Mouse (Mus musculus): ENCODE measurements around the gene Tsc22d2. TPM values are rescaled to one million over a fixed set of nuclear protein-coding genes. Genes with fewer than 3 reads are reported as not detected.

Tsc22d2 gene
- 13.0 and 16.0 TPM in 2 replicates for polyA plus RNA-seq (2015; fragmentation: Nextera tagmentation; extraction: Ambion mirVana)

GRCm38 (mm10) chr3:58414234-58414938 lies at the start of gene Tsc22d2:
Gene Tsc22d2 (plus strand): TSS chr3:58414715.
- TF ChIP-seq CTCF (IDR thresholded peaks at IDR 0.05; ENCODE audit: low read depth): no peak
- no peak for TF ChIP-seq EP300 (optimal IDR thresholded peaks at IDR 0.05)
- DNase-seq (ENCODE audit: low spot score): peak; percentile 96
- under 1% methylated on average over 52 of the region's 52 CpGs for WGBS

DNA sequence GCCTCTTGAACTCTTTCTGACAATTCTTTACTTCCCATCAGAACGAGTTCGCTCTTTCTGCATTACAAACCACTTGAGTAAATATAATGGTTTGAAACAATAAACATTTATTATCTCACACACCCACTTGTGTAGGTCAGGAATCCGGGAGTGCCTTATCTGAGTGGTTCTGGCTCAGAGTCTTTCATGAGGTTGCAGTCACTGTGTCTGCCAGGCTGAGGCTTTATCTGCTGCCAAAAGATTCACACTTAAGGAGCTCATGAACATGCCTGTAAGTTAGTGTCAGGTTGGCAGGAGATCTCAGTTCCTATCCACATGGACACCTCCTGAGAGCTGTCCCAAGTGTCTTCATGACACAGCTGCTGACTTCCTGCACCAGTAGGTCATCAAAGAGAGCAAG lies 47.8 kb upstream of the Tsc22d2 start:
- WGBS: 31% methylated on average over 3 of the region's 3 CpGs
- DNase-seq (ENCODE audit: low spot score) (no peak), ATAC-seq (ENCODE audit: low FRiP score, low TSS enrichment) (peak; percentile 60; the same call in 1 of the 2 replicates)

More at GRCm38 (mm10) chr3:58414234-58414938, at the start of gene Tsc22d2:
- peak within 1 kb of the TSS; percentile 99 for H3K9ac ChIP-seq (ENCODE audit: low read length)
- peak; percentile 73 for ATAC-seq (ENCODE audit: low FRiP score, low TSS enrichment)
- H3K27ac ChIP-seq (replicated peaks): peak within 1 kb of the TSS; percentile 100
- no peaks in the 10 kb centered on the region for H3K4me1 ChIP-seq (replicated peaks; ENCODE audit: control insufficient read depth, insufficient read depth)
- H3K4me2 ChIP-seq (replicated peaks; ENCODE audit: low read depth): peak within 1 kb of the TSS; percentile 94
- H3K36me3 ChIP-seq (ENCODE audit: control insufficient read depth, insufficient read depth, low read length): no peaks in the 10 kb centered on the region
- no peaks in the 10 kb centered on the region for H3K9me3 ChIP-seq (ENCODE audit: control insufficient read depth, low read length)
- peak within 1 kb of the TSS; percentile 92 for H3K4me3 ChIP-seq (ENCODE audit: low read depth, low read length)
- no peaks in the 10 kb centered on the region for H3K27me3 ChIP-seq (ENCODE audit: control insufficient read depth, insufficient read depth, low read length)

DNA sequence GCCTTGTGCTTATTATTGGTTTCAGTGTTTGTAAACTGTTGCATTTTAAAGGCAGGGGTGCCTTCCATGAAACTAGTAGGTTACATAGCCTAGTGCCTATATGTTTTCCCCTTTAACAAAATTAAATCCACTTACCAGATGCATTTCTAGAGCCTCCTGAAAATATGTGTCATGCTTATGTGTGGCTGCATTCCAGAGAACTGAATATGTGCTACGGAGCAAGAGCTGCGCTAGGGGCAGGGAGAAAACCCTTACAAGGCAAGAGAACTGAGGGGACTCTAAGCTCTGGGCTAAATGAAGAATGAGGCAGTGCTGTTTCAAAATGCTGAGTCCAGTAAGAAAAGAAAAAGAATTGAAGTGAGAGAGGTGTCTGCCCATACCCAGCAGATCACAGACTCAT lies 43.7 kb upstream of the Tsc22d2 start:
- no peaks in the 10 kb centered on the region for H3K36me3 ChIP-seq (ENCODE audit: control insufficient read depth, insufficient read depth, low read length)
- no peak overlapping the region for H3K4me2 ChIP-seq (replicated peaks; ENCODE audit: low read depth)
- 40% methylated on average over 2 of the region's 2 CpGs for WGBS
- H3K4me3 ChIP-seq (ENCODE audit: low read depth, low read length): no peak overlapping the region
- ATAC-seq (ENCODE audit: low FRiP score, low TSS enrichment) (no peak), DNase-seq (ENCODE audit: low spot score) (no peak)
- no peaks in the 10 kb centered on the region for H3K27me3 ChIP-seq (ENCODE audit: control insufficient read depth, insufficient read depth, low read length)
- no peak overlapping the region for H3K9ac ChIP-seq (ENCODE audit: low read length)
- H3K27ac ChIP-seq (replicated peaks): peak overlapping the region; percentile 79
- H3K4me1 ChIP-seq (replicated peaks; ENCODE audit: control insufficient read depth, insufficient read depth): 0 out of 2 replicates have a peak, but pooled peaks cover 2% of the 10 kb centered on the region
- no peaks in the 10 kb centered on the region for H3K9me3 ChIP-seq (ENCODE audit: control insufficient read depth, low read length)
- no peak for TF ChIP-seq EP300 (optimal IDR thresholded peaks at IDR 0.05)

More for the DNA sequence above, 47.8 kb upstream of the Tsc22d2 start:
- Histone ChIP-seq H3K4me2 (replicated peaks; ENCODE audit: low read depth) (no peak overlapping the region), H3K9me3 (ENCODE audit: control insufficient read depth, low read length) (no peaks in the 10 kb centered on the region), H3K4me3 (ENCODE audit: low read depth, low read length) (no peak overlapping the region), H3K27ac (replicated peaks) (no peak overlapping the region), H3K4me1 (replicated peaks; ENCODE audit: control insufficient read depth, insufficient read depth) (0 out of 2 replicates have a peak, but pooled peaks cover 2% of the 10 kb centered on the region), H3K27me3 (ENCODE audit: control insufficient read depth, insufficient read depth, low read length) (no peaks in the 10 kb centered on the region), H3K36me3 (ENCODE audit: control insufficient read depth, insufficient read depth, low read length) (no peaks in the 10 kb centered on the region), H3K9ac (ENCODE audit: low read length) (no peak overlapping the region)
- no peak for TF ChIP-seq EP300 (optimal IDR thresholded peaks at IDR 0.05)
- TF ChIP-seq CTCF (IDR thresholded peaks at IDR 0.05; ENCODE audit: low read depth): no peak

- Histone ChIP-seq H3K9ac (ENCODE audit: low read length) (peak overlapping the region; percentile 28; the same call in 1 of the 2 replicates), H3K4me3 (ENCODE audit: low read depth, low read length) (no peak overlapping the region; the same call in 1 of the 2 replicates), H3K27me3 (ENCODE audit: control insufficient read depth, insufficient read depth, low read length) (no peaks in the 10 kb centered on the region)
These were observed 42.2 kb upstream of the Tsc22d2 start for GRCm38 (mm10) chr3:58372066-58372904.

DNA sequence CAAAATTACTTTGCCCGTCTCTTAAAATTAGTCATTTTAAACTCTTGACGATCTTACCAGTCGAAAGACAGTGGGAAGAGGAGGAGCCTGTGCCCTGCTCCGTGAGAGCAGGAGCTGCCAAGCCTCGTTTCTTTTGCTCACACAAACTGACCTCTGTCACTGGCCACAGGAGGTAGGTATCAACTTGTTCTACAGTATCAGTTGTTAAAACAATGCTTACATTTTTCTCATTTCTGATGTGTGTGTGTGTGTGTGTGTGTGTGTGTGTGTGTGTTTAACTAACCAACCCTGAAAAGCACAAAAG lies 41.7 kb upstream of the Tsc22d2 start:
- Histone ChIP-seq H3K27me3 (ENCODE audit: control insufficient read depth, insufficient read depth, low read length) (no peaks in the 10 kb centered on the region), H3K27ac (replicated peaks) (peak overlapping the region; percentile 73), H3K4me1 (replicated peaks; ENCODE audit: control insufficient read depth, insufficient read depth) (0 out of 2 replicates have a peak, but pooled peaks cover 2% of the 10 kb centered on the region), H3K4me3 (ENCODE audit: low read depth, low read length) (no peak overlapping the region), H3K9ac (ENCODE audit: low read length) (no peak overlapping the region), H3K36me3 (ENCODE audit: control insufficient read depth, insufficient read depth, low read length) (no peaks in the 10 kb centered on the region), H3K9me3 (ENCODE audit: control insufficient read depth, low read length) (no peaks in the 10 kb centered on the region), H3K4me2 (replicated peaks; ENCODE audit: low read depth) (peak overlapping the region; percentile 31)
- DNase-seq (ENCODE audit: low spot score) (no peak), ATAC-seq (ENCODE audit: low FRiP score, low TSS enrichment) (peak; percentile 62)
- no peak for TF ChIP-seq CTCF (IDR thresholded peaks at IDR 0.05; ENCODE audit: low read depth)
- TF ChIP-seq EP300 (optimal IDR thresholded peaks at IDR 0.05): no peak
- WGBS: 5% methylated on average over 5 of the region's 5 CpGs

More at GRCm38 (mm10) chr3:58372066-58372904, 42.2 kb upstream of the Tsc22d2 start:
- peak overlapping the region; percentile 79 for H3K27ac ChIP-seq (replicated peaks)
- TF ChIP-seq CTCF (IDR thresholded peaks at IDR 0.05; ENCODE audit: low read depth) (no peak), EP300 (optimal IDR thresholded peaks at IDR 0.05) (peak; percentile 53)
- peak overlapping the region; percentile 31 for H3K4me2 ChIP-seq (replicated peaks; ENCODE audit: low read depth)
- 5% methylated on average over 9 of the region's 9 CpGs for WGBS
- H3K36me3 ChIP-seq (ENCODE audit: control insufficient read depth, insufficient read depth, low read length): no peaks in the 10 kb centered on the region
- peak; percentile 95 for ATAC-seq (ENCODE audit: low FRiP score, low TSS enrichment)
- DNase-seq (ENCODE audit: low spot score): peak; percentile 77
- H3K4me1 ChIP-seq (replicated peaks; ENCODE audit: control insufficient read depth, insufficient read depth): 0 out of 2 replicates have a peak, but pooled peaks cover 2% of the 10 kb centered on the region
- no peaks in the 10 kb centered on the region for H3K9me3 ChIP-seq (ENCODE audit: control insufficient read depth, low read length)

Data from stomach, postnatal 0 days (tissue).